Mouse (Mus musculus) left cerebral cortex, adult 8-10 months (tissue): Measurements from ENCODE around the gene Zfp286. TPM values are rescaled to one million over a fixed set of nuclear protein-coding genes. Genes with fewer than 3 reads are reported as not detected.
"Not testable (repeated sequence)": the region's sequence is repeated elsewhere in the genome, so short reads cannot be mapped to it uniquely, and the experiment has no call there.

Source experiments
- DNase-seq, 2 experiments: peaks; one replicate each; pipeline ENCODE4 v3.0.0; 2022; ENCODE audit warnings: low spot score in 2 of 2
- total RNA-seq, 4 experiments: library from RNA; stranded (reverse); gene quantifications; 2 replicates each; pipeline ENCODE4 v1.2.4; 2022

Gene Zfp286
- total RNA-seq, 4 experiments from 2014 or later: 18.2 to 27.5 (median 25.2) TPM

DNA sequence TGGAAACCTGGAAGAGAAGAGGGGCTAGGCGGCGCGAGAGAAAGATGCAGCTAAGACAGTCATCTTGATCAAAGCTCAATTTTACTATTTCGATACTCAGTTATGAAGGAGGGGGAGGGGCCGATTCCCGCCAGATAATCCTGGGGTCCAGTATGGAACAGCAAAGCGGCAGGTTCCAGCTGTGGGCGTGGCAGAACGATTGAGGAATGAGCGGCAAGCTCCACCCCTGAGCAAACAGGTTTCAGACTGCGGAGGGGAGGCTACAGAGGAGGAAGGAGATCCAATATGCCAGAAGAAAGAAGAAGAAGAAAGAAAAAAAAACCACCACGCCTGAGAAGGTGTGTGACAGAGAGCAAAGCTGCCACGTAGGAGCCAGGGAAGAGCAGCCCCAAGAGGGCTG is 14.9 kb upstream of the Zfp286 start:
- DNase-seq: no peak

DNA sequence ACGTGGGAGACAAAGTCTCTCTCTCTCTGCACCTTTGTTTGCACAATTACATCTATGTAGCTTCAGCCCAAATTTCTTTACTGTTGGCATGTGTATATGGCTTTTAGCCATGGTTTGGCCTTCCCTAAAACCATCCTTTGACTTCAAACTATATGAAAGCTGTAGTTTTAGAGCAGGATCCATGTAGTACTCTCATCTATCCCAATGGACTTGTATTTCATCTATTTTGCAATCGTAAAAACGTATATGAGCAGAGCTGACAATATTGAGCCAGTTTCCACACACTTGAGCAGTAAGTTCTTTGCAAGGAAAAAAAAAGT is 315 bp upstream of the Zfp286 start:
- no peak for DNase-seq

DNA sequence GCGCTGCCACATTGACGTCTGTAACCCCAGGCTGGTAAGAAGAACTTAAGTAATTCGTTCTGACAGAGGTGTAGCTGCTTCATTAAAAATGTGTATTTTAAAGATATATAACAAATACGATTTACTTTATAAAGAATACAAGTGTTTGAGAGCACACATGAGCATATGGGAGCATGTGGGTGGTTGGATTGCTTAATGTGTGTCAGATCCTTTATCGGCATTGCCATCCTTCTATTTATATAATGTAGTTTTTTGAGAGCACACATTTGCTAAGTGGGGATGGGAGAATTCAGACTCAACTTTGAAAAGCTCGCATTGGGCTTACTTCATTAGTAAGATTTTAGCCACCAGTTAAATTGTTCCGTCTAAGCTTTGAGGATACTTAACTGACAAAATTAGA is 12.8 kb downstream of the Zfp286 start:
- no peak for DNase-seq

DNA sequence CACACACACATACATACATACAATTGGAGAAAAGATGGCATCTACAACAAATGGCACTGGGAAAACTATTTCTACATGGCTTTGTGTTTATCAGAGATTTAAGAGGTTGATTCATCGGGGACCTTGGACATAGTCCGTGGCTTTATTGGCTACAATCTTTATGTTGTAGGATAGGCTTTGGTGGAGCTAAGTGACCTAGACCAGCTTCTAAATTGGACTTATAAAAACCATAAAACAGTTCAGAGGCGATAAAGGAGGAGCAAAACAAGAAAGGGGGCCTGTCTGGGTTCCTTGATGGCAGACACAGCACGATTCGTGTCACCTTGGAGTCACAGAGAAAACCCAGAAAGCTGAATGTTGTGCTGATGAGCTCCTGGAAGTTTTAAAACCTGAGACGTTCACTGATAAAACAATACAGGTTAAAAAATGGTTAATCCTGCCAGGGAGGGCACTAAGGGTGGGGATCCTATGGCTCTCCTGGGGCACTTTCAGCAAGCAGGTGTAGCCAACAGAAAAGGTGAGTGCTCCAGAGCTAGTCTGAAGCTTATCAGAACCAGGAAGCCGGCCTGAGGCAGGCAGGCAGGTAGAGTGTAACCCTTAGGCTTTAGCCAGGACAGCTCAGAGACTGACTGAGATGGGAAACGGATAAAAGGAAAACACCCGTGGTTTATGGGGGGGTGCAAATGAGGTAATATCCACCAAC is 28.4 kb downstream of the Zfp286 start:
- DNase-seq: no peak

- no peak for DNase-seq
Observed at GRCm38 (mm10) chr11:62758491-62758890, 30.8 kb downstream of the Zfp286 start.

- no peak for DNase-seq
Observed at GRCm38 (mm10) chr11:62757906-62758305, 31.4 kb downstream of the Zfp286 start.

- DNase-seq: no peak
Observed at GRCm38 (mm10) chr11:62757143-62757507, 32.1 kb downstream of the Zfp286 start.

- DNase-seq: peak; percentile 77 to 88
Observed at GRCm38 (mm10) chr11:62756456-62757142, 32.7 kb downstream of the Zfp286 start.

GRCm38 (mm10) chr11:62752780-62753179 is 36.5 kb downstream of the Zfp286 start, which contains the start of gene Gm10428:
Gene Gm10428, plus strand, starts transcription at chr11:62753100.
- no peak for DNase-seq

- no peak for DNase-seq
Observed at GRCm38 (mm10) chr11:62752191-62752590, 37.1 kb downstream of the Zfp286 start.

GRCm38 (mm10) chr11:62749445-62749844 is 39.8 kb downstream of the Zfp286 start:
- not testable (repeated sequence) for DNase-seq

GRCm38 (mm10) chr11:62748062-62748461 is 41.2 kb downstream of the Zfp286 start:
- DNase-seq: no peak

GRCm38 (mm10) chr11:62747227-62747626 is 42.0 kb downstream of the Zfp286 start:
- no peak for DNase-seq

DNA sequence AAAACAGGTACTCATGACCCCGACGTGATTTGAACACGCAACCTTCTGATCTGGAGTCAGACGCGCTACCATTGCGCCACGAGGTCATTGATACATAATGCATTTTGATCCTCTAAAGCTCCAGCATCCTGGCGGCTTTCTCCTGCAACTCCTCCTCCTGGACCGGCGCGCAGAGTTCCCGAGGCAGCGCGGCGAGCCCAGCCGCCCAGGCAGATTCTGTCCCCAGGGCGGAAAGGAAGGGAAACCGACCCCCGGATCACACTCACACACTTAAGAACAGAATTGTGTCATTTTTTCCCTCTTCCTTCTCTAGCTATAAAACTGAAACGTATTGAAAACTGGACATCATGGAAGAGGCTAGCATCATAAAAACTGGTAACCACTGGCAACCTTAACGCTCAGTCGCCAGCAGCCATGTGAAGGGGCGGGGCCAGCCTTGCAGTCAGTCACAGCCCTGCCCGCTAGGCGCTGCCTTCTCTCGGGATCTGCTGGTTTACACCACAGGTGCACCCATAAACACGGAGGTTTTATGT is 43.2 kb downstream of the Zfp286 start:
- DNase-seq: peak; percentile 70 to 80

GRCm38 (mm10) chr11:62744103-62744502 is 45.2 kb downstream of the Zfp286 start:
- DNase-seq: peak; percentile 34 to 47

GRCm38 (mm10) chr11:62742261-62742957 is 46.9 kb downstream of the Zfp286 start:
- no peak for DNase-seq

DNA sequence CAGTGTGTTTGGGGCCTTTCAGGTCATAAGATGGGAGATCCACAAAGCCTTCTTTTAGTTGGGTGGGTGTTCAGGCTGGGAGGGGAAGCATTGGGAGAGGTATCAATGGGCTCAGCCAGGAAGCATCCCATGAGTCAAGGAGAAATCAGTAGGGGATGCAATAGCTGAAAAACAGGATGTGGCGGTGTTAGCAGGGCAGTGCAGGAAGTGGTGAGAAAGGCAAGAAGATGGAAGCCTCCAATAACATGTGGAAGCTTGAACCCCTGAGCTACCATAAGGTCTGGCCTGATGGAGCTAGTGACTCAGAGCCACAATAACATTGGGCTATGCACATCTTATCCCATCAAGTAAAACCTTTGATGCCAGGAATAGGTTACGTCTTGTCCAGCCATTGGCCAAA is 48.1 kb downstream of the Zfp286 start:
- DNase-seq: no peak

- DNase-seq: no peak
Observed at GRCm38 (mm10) chr11:62732665-62733064, 56.6 kb downstream of the Zfp286 start.

- no peak for DNase-seq
Observed at GRCm38 (mm10) chr11:62732022-62732387, 57.3 kb downstream of the Zfp286 start.

DNA sequence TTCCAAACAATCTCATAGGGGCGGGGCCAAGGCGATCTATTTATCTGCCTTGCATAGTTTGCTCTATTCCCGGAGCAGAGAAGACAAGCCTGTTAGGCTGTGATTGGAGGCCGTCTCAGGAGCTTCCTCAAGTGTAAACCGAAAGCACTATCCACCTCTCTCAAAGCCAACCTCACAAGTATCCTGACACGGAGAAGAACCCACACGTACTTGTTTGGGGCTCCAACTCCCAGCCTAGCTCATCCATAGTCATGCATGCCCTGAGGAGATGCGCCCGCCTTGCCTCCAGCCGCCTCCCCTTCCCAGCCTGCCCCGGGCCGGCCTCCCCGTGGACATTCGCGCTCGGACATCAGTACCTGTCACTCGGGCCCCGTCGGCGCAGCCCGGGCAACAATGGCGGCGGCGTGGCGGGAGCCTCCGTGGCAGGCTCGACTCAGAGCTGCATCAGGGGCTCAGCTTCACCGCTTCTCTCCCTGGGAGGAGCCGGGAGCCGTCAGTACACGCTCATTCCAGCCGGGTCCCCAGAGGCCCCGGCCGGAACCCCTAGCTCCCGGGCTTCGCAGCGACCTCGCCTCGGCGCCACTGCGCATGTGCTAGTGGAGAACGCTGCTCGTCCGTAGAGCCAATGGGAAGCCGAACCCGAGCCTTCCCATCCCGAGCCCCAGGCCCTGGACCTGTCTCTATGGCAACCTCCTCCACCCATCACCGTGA is 57.8 kb downstream of the Zfp286 start, which contains the start of gene Zfp287:
TSS of gene Zfp287 (minus strand) at position 595 of the 711 bp plus-strand sequence.
- peak; percentile 81 to 93 for DNase-seq

DNA sequence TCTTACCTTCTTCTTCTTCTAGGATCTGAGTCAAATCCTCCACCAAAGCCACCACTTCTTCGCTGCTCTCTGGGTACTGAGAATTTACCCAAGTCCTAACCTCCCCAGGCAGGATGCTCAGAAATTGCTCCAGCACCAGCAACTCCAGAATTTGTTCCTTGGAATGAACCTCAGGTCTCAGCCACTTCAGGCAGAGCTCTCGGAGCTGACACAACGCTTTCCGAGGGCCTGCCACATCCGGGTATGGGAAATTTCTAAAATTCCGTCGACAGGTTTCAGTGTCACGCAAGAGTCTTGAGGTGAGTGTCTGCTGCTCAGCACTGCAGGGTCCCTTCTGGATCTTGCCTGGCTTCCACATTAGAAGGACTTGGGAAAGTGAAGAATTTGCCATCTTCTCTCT is 61.0 kb downstream of the Zfp286 start:
- no peak for DNase-seq

DNA sequence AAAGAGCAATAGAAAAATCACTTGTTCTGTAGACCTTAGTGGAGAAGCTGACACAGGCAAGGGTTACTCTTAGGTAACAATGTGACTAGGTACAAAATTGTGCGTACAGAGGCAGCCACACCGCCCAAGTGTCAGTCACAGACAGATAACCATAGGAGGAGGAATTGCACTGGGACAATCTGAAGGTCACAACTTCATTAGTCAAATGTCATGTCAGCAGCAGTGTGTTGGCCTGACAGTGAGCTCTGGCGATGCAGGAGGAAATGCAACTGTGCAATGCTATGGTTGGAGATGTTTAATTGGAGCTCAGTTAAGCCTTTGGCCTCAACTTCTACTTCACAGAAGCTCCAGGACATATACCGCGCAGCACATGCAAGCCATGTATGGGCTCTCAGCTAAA is 78.6 kb downstream of the Zfp286 start:
- DNase-seq: no peak
